Mouse (Mus musculus) neural tube, embryonic 14.5 days (tissue): ENCODE results near the gene Kansl3. TPM values are rescaled to one million over a fixed set of nuclear protein-coding genes. Genes with fewer than 3 reads are reported as not detected.
A peak's percentile ranks its signal among the peaks of the same experiment; 100 is the strongest.

Source experiments
- ATAC-seq: fragments of 200-750 bp; cut with Nextera tagmentation; 2 replicates; pipeline ENCODE4 v1.8.0; 2017; ENCODE audit warnings: low read depth, mild to moderate bottlenecking, moderate TSS enrichment, moderate library complexity
- H3K27ac ChIP-seq: fragments of 300-500 bp; sonication (generic); 2 replicates; pipeline ENCODE4 v1.5.1; 2014; ENCODE audit warnings: low read depth, mild to moderate bottlenecking, control low read depth, low read length, moderate library complexity, mixed read lengths
- H3K27me3 ChIP-seq: fragments of 300-500 bp; sonication (generic); 2 replicates; pipeline ENCODE4 v1.6.1; 2014; ENCODE audit warnings: low read length; ENCODE audit not compliant: control insufficient read depth, insufficient read depth
- H3K36me3 ChIP-seq: fragments of 300-500 bp; sonication (generic); 2 replicates; pipeline ENCODE4 v1.6.1; 2014; ENCODE audit warnings: low read length, mixed read lengths; ENCODE audit not compliant: control insufficient read depth, insufficient read depth
- H3K4me1 ChIP-seq: fragments of 300-500 bp; sonication (generic); 2 replicates; pipeline ENCODE4 v1.6.1; 2014; ENCODE audit warnings: low read length; ENCODE audit not compliant: control insufficient read depth, insufficient read depth
- H3K4me2 ChIP-seq: fragments of 300-500 bp; sonication (generic); 2 replicates; pipeline ENCODE4 v1.6.1; 2014; ENCODE audit warnings: mild to moderate bottlenecking, low read depth, low read length, control low read depth
- H3K4me3 ChIP-seq: fragments of 300-500 bp; sonication (generic); 2 replicates; pipeline ENCODE4 v1.5.1; 2014; ENCODE audit warnings: low read depth, low read length, control low read depth, mixed read lengths
- H3K9ac ChIP-seq: fragments of 300-500 bp; sonication (generic); replicated peaks from 2 replicates; pipeline ENCODE4 v1.6.1; 2014; ENCODE audit warnings: low read depth, mild to moderate bottlenecking, control low read depth, low read length, mixed read lengths
- H3K9me3 ChIP-seq: fragments of 300-500 bp; sonication (generic); 2 replicates; pipeline ENCODE4 v1.6.1; 2016; ENCODE audit warnings: low read length; ENCODE audit not compliant: control insufficient read depth
- WGBS: fragments of 180-500 bp; shearing (Covaris S2); extraction: QIAGEN DNeasy Blood & Tissue Kit; methylation state at CpG from one replicate; pipeline ENCODE4 v1.1.7; 2014; 5-methylcytosine and 5-hydroxymethylcytosine counted together
- polyA plus RNA-seq: library from polyadenylated mRNA; unstranded; fragments of >200 nt; fragmentation: Nextera tagmentation; extraction: Ambion mirVana; gene quantifications from 2 replicates; pipeline ENCODE4 v1.2.1, GENCODE M21; 2014

Gene Kansl3
- 32.3 and 40.0 TPM in 2 replicates for polyA plus RNA-seq

DNA sequence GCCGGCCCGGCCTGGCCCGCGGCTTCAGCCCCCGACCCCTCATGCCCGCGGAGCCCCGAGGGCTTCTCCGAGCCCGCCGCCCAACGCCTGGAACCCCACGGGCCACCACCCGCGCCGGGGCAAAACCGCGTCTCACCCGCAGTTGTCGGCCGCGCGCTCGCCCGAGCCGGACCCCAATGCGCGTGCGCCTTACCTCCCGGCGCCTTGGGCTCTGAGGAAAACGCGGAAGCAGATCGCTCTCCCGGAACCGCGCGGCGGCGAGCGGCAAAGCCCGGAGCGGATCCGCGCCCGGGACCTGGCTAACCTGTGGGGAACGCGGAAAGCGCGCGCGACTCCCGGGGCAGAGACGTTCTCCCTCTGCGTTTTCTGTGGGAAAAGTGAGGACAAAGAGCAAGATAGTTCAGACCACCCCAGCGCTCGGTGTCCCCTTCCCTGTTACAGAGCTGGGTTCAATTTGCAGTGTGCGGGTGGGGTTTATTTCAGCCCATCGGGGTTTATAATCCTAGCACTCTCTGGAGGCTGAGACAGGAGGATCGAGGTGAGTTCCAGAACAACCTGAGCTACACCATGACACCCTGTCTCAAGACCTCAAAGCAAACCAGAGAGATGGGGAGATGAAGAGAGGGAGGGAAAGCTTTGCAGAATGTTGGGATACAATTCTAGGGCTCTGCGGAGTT is at the start of gene Kansl3:
TSS of gene Kansl3 (minus strand) at position 213 of the 677 bp plus-strand sequence.
- peak within 1 kb of the TSS; percentile 87 for H3K4me3 ChIP-seq
- H3K9ac ChIP-seq, result peak within 1 kb of the TSS; percentile 91
- H3K27ac ChIP-seq, result peak within 1 kb of the TSS; percentile 55
- peak within 1 kb of the TSS; percentile 76 for H3K4me2 ChIP-seq
- no peaks in the 10 kb centered on the region for H3K9me3 ChIP-seq
- no peaks in the 10 kb centered on the region for H3K27me3 ChIP-seq
- H3K4me1 ChIP-seq, result peaks cover 10% of the 10 kb centered on the region; the same call in 1 of the 2 replicates
- ATAC-seq, result peak; percentile 84
- H3K36me3 ChIP-seq, result peaks cover 7% of the 10 kb centered on the region; the same call in 1 of the 2 replicates
- WGBS, result 5% methylated on average over 60 of the region's 61 CpGs

DNA sequence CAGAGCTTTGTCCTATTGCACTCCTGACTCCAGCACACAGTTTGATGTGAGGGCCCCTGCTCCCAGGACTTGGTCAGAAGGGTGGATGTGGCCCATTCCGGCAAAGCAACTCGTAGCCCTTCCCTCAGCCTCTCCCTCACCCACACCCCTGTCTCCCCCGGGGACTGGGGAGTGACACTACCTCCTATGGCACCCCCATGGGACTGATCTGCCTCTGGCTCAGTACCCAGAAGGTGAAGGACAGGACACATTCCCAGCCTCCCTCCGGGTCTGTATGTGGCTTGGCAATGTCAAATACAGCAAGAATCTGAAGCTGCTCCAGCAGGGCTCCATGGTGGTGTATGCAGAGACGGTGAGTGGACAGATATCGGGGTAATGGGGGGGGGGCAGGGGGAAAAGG is 35.5 kb upstream of the Kansl3 start:
- Histone ChIP-seq H3K9ac (no peak overlapping the region), H3K27me3 (no peaks in the 10 kb centered on the region)
- ATAC-seq, result no peak

DNA sequence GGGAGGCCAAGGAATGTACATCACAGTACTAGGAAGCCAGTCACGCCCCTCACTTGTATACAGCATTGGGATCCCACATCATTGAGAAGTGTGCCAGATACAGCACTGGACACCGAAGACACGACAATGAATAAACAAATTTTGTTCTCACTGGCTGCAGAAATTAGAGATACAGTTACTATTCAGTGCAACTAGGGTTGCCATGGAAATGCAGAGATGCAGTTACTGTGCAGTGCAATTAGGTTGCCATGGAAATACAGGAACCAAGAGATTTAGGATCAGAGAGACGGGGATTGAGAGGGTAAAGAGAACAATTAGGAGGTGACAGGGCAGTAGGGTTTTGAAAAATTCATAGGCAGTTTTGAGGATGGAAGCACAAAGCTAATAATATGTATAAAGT is 32.5 kb upstream of the Kansl3 start:
- 48% methylated on average over 4 of the region's 4 CpGs for WGBS
- Histone ChIP-seq H3K9me3 (no peaks in the 10 kb centered on the region), H3K27me3 (no peaks in the 10 kb centered on the region), H3K36me3 (no peaks in the 10 kb centered on the region), H3K4me2 (no peak overlapping the region), H3K4me1 (peaks cover 6% of the 10 kb centered on the region; the same call in 1 of the 2 replicates), H3K9ac (no peak overlapping the region), H3K27ac (no peak overlapping the region), H3K4me3 (no peak overlapping the region)
- peak; percentile 63 for ATAC-seq

More for the DNA sequence above, 35.5 kb upstream of the Kansl3 start:
- Histone ChIP-seq H3K4me2 (no peak overlapping the region), H3K9me3 (no peaks in the 10 kb centered on the region), H3K27ac (no peak overlapping the region), H3K4me3 (no peak overlapping the region), H3K4me1 (peaks cover 6% of the 10 kb centered on the region; the same call in 1 of the 2 replicates), H3K36me3 (no peaks in the 10 kb centered on the region)
- WGBS, result 88% methylated on average over 6 of the region's 6 CpGs

DNA sequence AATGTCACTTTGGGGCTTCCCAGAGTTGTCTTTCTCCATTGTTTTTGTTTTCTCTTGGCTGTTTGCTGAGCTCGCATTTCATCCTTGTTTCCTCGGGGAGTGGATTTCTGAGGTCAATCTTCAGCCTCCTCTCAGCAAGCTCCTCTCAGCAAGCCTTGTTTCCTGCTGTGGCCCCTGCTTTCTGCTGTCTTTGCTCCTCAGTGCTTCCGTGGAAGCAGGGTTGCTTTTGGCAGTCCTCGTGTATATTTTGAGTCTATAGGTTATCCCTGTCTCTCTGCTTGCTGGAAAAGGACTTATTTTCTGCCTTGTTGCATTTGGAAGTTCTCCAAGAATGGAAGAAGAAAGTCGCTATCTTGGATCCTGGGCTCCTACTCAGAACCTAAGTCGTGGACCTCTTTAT is 28.1 kb upstream of the Kansl3 start:
- no peaks in the 10 kb centered on the region for H3K9me3 ChIP-seq
- H3K4me3 ChIP-seq, result no peak overlapping the region
- H3K27me3 ChIP-seq, result no peaks in the 10 kb centered on the region
- H3K4me1 ChIP-seq, result peaks cover 5% of the 10 kb centered on the region; the same call in 1 of the 2 replicates
- no peak overlapping the region for H3K27ac ChIP-seq
- H3K4me2 ChIP-seq, result no peak overlapping the region
- no peaks in the 10 kb centered on the region for H3K36me3 ChIP-seq
- ATAC-seq, result no peak
- WGBS, result 36% methylated on average over 6 of the region's 6 CpGs
- no peak overlapping the region for H3K9ac ChIP-seq

DNA sequence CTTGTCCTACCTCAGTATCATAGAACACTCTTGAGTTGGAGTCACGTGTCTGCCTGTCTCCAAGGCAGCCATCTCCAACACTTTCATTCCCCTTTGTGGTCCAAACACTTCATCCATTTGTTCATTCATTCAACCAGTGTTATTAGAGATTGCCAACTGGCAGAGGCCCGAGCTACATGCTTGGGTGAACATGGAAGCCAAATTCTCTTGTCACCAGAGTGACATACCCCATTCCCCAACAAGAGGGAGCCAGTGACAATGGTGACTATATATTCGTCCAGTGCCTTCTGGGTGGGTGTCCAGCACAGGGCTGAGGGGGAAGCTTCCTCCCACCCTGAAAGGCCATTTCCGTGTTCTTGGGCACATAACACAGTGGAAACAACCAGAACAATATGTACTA is 10.6 kb upstream of the Kansl3 start:
- no peak for ATAC-seq
- Histone ChIP-seq H3K36me3 (no peaks in the 10 kb centered on the region), H3K4me3 (no peak overlapping the region), H3K4me2 (no peak overlapping the region), H3K4me1 (no peaks in the 10 kb centered on the region), H3K9ac (no peak overlapping the region), H3K27me3 (no peaks in the 10 kb centered on the region), H3K9me3 (no peaks in the 10 kb centered on the region), H3K27ac (no peak overlapping the region)
- WGBS, result 68% methylated on average over 4 of the region's 4 CpGs

DNA sequence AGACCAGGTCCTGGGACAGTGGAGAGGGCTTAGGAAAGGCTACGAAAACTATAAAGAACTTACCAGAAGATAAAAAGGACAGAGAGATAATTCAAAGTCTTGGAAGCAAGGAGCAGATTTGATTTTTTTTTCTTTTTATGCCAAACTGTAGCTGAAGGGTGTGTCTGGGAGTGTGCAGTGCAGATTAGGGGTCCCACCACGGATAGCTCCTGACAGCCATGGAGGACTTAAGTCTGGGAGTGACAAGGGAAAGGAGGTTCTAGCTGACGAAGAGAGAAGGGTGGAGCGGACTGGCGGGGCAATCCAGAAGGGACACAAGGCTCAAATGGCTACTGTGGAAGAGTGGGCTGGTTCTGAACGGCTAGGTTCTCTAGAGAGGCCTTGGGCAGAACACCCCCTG is 9.9 kb upstream of the Kansl3 start:
- Histone ChIP-seq H3K36me3 (no peaks in the 10 kb centered on the region), H3K4me1 (no peaks in the 10 kb centered on the region), H3K27me3 (no peaks in the 10 kb centered on the region), H3K4me2 (no peak overlapping the region), H3K9me3 (no peaks in the 10 kb centered on the region), H3K27ac (no peak overlapping the region), H3K9ac (no peak overlapping the region), H3K4me3 (no peak overlapping the region)
- WGBS, result 85% methylated on average over 6 of the region's 6 CpGs
- ATAC-seq, result no peak

DNA sequence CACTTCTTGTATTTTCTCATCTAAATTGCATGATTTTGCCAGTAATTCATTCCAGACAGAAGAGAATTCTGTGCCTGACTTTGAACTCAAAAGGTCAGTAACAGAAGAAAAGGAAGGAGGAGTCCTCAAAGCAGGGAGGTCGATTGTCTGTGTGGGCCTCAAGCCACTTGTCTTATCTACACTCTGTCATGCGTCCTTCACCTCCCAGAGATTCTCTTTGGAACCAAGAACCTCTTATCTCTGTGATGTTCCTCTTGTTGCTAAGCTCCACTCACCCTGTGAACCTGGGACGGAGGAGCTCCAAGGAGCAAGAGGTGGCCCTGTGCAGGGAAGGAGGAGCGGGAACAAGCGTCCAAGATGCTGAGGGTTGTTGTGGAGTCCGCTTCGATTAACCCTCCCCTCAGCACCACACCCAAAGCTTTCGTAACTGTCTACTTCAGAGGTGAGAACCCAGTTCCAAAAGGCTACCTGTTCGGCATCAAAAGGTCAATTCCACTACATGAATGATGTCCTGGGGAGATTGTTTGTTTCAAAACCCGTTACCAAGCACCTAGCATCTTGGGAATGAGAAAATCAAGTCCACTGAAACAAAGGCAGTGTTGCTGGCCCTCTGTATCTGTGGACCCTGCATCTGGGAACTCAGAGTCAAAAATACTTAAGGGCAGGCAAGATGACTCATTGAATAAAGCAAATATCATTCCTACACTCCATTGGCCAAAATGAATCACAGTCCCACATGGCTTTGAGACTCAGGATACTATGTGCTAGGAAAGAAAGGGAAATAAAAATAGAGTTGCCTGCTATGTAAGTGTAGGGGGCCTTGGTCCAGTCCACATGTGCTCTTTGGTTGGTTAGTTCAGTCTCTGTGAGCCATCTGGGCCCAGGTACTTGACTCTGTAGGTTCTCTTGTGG is 3.2 kb upstream of the Kansl3 start, which contains the start of gene Fer1l5:
TSS of gene Fer1l5 (plus strand) at position 358 of the 912 bp plus-strand sequence.
- ATAC-seq, result no peak
- WGBS, result 83% methylated on average over 10 of the region's 10 CpGs
- peaks cover 10% of the 10 kb centered on the region; the same call in 1 of the 2 replicates for H3K4me1 ChIP-seq
- H3K9me3 ChIP-seq, result no peaks in the 10 kb centered on the region
- H3K27me3 ChIP-seq, result no peaks in the 10 kb centered on the region
- H3K4me3 ChIP-seq, result no peak within 1 kb of the TSS
- no peaks in the 10 kb centered on the region for H3K36me3 ChIP-seq
- H3K9ac ChIP-seq, result no peak within 1 kb of the TSS
- no peak within 1 kb of the TSS for H3K27ac ChIP-seq
- H3K4me2 ChIP-seq, result no peak within 1 kb of the TSS

DNA sequence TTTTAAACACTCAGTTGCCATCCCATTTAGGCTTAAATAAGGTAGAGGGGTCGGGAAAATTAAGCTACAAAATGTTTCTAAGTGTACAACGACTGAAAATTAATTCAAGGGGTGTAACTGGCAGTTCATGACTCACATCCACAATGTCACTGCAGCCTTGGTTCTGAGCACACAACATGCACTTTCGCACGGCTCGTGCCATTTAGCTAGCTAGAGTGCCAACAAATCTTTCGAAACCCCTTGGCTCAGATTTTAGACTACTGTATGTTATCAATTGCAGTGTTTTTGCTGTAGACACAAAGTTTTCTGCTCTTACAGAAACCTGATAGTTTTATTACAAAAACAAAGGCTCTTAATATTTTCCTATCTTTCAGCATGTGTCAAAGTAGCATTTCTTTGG is 1.9 kb upstream of the Kansl3 start:
- H3K9me3 ChIP-seq, result no peaks in the 10 kb centered on the region
- H3K4me2 ChIP-seq, result no peak overlapping the region
- no peak overlapping the region for H3K4me3 ChIP-seq
- no peak overlapping the region for H3K9ac ChIP-seq
- H3K27ac ChIP-seq, result no peak overlapping the region
- ATAC-seq, result no peak
- H3K36me3 ChIP-seq, result no peaks in the 10 kb centered on the region
- WGBS, result 85% methylated on average over 6 of the region's 6 CpGs
- peaks cover 10% of the 10 kb centered on the region; the same call in 1 of the 2 replicates for H3K4me1 ChIP-seq
- no peaks in the 10 kb centered on the region for H3K27me3 ChIP-seq
